In genomic region chr12:89312586-89312985, GRCm38 (mm10) we compare ENCODE assay signal across 9 mouse cellular contexts.
A peak's percentile ranks its signal among the peaks of the same experiment; 100 is the strongest.
DNase-seq lines count a peak whose midpoint lies in the region; ATAC-seq lines count a peak whose summit lies in the region.
"Had no signal": no experiment of that assay in that cellular context is flagged by ENCODE, and none has a peak within 500 bp of the region (broad histone marks: within the 10 kb centered on the region; RNA-seq: fewer than 3 reads in every experiment).

No protein-coding gene starts in this region.

- H3K9ac ChIP-seq in hindbrain, embryonic 14.5 days: no peak overlapping the region
- H3K9ac ChIP-seq: limb, embryonic 12.5 days had no signal

- no peaks in the 10 kb centered on the region for H3K9me3 ChIP-seq in hindbrain, embryonic 10.5 days
- H3K9me3 ChIP-seq in hindbrain, embryonic 14.5 days (ENCODE audit: control insufficient read depth, low read length): no peaks in the 10 kb centered on the region
- H3K9me3 ChIP-seq: limb, embryonic 12.5 days had no signal

- no peak overlapping the region for H3K4me3 ChIP-seq in hindbrain, embryonic 10.5 days
- H3K4me3 ChIP-seq in hindbrain, embryonic 14.5 days (replicated peaks; ENCODE audit: low read length): no peak overlapping the region
- H3K4me3 ChIP-seq: limb, embryonic 12.5 days had no signal

- WGBS in hindbrain, embryonic 10.5 days: 35% methylated on average over 1 of the region's 1 CpGs
- WGBS in hindbrain, embryonic 14.5 days: 50% methylated on average over 1 of the region's 1 CpGs

- ATAC-seq in hindbrain, embryonic 14.5 days (ENCODE audit: low FRiP score): no peak
- peak; percentile 93 for ATAC-seq in granulocyte monocyte progenitor cell, adult 5-6 weeks (replicated peaks; ENCODE audit: poor library complexity, severe bottlenecking)

- no peak overlapping the region for H3K4me2 ChIP-seq in hindbrain, embryonic 14.5 days (replicated peaks)
- H3K4me2 ChIP-seq: limb, embryonic 12.5 days had no signal

- peak; percentile 38 for DNase-seq in hindbrain, embryonic 10.5 days (ENCODE audit: low spot score)
- DNase-seq in hindbrain, embryonic 14.5 days (ENCODE audit: low spot score): no peak
- peak; percentile 14 for DNase-seq in 3T3-L1 (ENCODE audit: low read depth, low spot score)
- DNase-seq in NIH3T3 (ENCODE audit: low read depth): peak; percentile 31
- DNase-seq in thymus, postnatal 4 days: peak; percentile 59
- no peak for DNase-seq in right cerebral cortex, adult 18-20 months
- no peak for DNase-seq in neural tube, embryonic 10.5 days (ENCODE audit: extremely low spot score, low spot score)

- H3K36me3 ChIP-seq in hindbrain, embryonic 10.5 days: no peaks in the 10 kb centered on the region
- H3K36me3 ChIP-seq in hindbrain, embryonic 14.5 days (replicated peaks; ENCODE audit: control insufficient read depth, insufficient read depth): no peaks in the 10 kb centered on the region
- H3K36me3 ChIP-seq: limb, embryonic 12.5 days had no signal

- H3K27ac ChIP-seq in hindbrain, embryonic 10.5 days: no peak overlapping the region
- H3K27ac ChIP-seq in hindbrain, embryonic 14.5 days: no peak overlapping the region
- H3K27ac ChIP-seq: limb, embryonic 12.5 days had no signal

- H3K4me1 ChIP-seq in hindbrain, embryonic 10.5 days (replicated peaks): no peaks in the 10 kb centered on the region
- H3K4me1 ChIP-seq in hindbrain, embryonic 14.5 days (replicated peaks; ENCODE audit: control insufficient read depth, insufficient read depth, low read length): no peaks in the 10 kb centered on the region
- H3K4me1 ChIP-seq: limb, embryonic 12.5 days had no signal

- no peaks in the 10 kb centered on the region for H3K27me3 ChIP-seq in hindbrain, embryonic 10.5 days (ENCODE audit: insufficient read depth, poor library complexity, severe bottlenecking)
- H3K27me3 ChIP-seq in hindbrain, embryonic 14.5 days (ENCODE audit: control insufficient read depth, insufficient read depth, low read length): no peaks in the 10 kb centered on the region
- H3K27me3 ChIP-seq: limb, embryonic 12.5 days had no signal

Comparison
In these comparisons a context has a peak if more than half of its experiments do, and no peak if none do; other contexts are left out.
1. DNase-seq: peak in hindbrain, embryonic 10.5 days (single experiment), 3T3-L1 (single experiment), NIH3T3 (single experiment) and thymus, postnatal 4 days (single experiment); none in hindbrain, embryonic 14.5 days (single experiment), right cerebral cortex, adult 18-20 months (single experiment) and neural tube, embryonic 10.5 days (single experiment).